Mouse (Mus musculus): ENCODE measurements around the gene Fam178b. TPM values are rescaled to one million over a fixed set of nuclear protein-coding genes. Genes with fewer than 3 reads are reported as not detected.

The Fam178b gene
- polyA plus RNA-seq, 1 experiment from 2014 or later = 0.62 TPM

DNA sequence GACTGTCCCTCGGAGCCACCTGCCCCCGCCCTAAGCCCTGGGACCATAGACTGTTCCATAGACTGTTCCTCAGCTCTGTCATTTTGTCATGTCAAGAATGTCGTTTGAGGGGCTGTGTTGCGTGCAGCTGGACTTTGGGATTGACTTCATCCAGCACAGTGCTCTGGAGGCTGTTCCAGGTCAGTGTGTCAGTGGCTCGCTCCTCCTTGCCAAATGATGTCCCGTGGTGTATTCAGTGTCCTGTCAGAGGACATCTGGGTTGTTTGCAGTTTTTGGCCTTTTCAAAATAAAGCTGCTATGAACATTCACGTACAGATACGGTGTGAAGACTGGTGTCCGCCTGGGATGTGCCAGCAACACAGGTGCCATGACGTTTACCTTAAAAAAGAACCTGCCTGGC is 156.1 kb downstream of the Fam178b start:
- WGBS = 82% methylated on average over 10 of the region's 10 CpGs

DNA sequence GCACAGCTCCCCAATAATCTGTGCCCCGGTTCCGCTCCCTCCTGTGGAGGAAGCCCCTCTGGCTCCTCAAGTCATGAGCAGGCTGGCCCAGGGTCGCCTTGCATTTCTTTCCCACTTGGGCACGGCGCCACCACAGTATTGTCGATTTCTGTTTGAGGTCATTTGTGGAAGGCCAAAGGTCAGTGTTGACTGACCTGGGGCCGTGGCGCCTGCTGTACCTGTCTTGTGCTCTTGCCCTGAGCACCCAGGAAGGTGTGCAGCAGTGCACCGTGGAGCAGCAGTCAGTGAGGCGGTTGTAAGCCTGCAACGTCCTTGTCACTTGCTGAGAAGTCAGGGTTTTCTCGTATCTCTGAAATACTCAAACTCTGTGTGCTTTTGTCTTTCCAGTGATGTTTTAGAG is 157.2 kb downstream of the Fam178b start:
- Histone ChIP-seq H3K9ac (ENCODE audit: low read length) (no peak overlapping the region), H3K36me3 (ENCODE audit: control insufficient read depth, insufficient read depth) (peaks cover 39% of the 10 kb centered on the region), H3K9me3 (replicated peaks; ENCODE audit: control insufficient read depth, low read length) (no peaks in the 10 kb centered on the region), H3K4me1 (ENCODE audit: control insufficient read depth, insufficient read depth, low read length) (peaks cover 37% of the 10 kb centered on the region), H3K27me3 (ENCODE audit: control insufficient read depth, insufficient read depth, low read length) (no peaks in the 10 kb centered on the region), H3K4me2 (ENCODE audit: low read depth, low read length) (no peak overlapping the region), H3K27ac (ENCODE audit: low read length) (no peak overlapping the region), H3K4me3 (ENCODE audit: low read length) (no peak overlapping the region)
- WGBS = 87% methylated on average over 12 of the region's 12 CpGs
- ATAC-seq (replicated peaks; ENCODE audit: extremely low read depth, insufficient read depth, low FRiP score) = no peak

More for the DNA sequence above, 156.1 kb downstream of the Fam178b start:
- Histone ChIP-seq H3K9ac (ENCODE audit: low read length) (no peak overlapping the region), H3K4me2 (ENCODE audit: low read depth, low read length) (no peak overlapping the region), H3K36me3 (ENCODE audit: control insufficient read depth, insufficient read depth) (peaks cover 31% of the 10 kb centered on the region), H3K4me1 (ENCODE audit: control insufficient read depth, insufficient read depth, low read length) (peaks cover 48% of the 10 kb centered on the region), H3K27me3 (ENCODE audit: control insufficient read depth, insufficient read depth, low read length) (no peaks in the 10 kb centered on the region), H3K27ac (ENCODE audit: low read length) (no peak overlapping the region), H3K9me3 (replicated peaks; ENCODE audit: control insufficient read depth, low read length) (no peaks in the 10 kb centered on the region), H3K4me3 (ENCODE audit: low read length) (no peak overlapping the region)
- ATAC-seq (replicated peaks; ENCODE audit: extremely low read depth, insufficient read depth, low FRiP score) = no peak

DNA sequence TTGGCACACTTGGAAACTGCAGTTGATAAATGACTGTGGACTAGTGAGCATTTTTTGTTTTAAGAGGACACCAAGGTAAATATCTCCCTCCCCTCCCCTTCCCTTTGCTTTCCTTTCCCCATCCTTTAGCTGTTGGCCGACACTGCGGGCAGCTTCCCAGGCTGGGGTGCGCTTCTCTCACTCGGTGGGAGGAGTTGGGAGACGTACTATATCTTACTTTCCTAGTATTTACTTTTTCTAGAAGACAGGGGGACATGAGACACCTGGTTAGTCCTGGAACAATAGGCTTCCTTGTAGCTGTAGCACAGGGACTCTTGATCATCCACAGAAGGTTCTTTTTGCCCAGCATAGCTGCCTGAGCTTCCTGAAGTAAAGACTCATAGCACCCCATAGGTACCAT is 158.9 kb downstream of the Fam178b start:
- H3K9ac ChIP-seq (ENCODE audit: low read length) = no peak overlapping the region
- no peak for ATAC-seq (replicated peaks; ENCODE audit: extremely low read depth, insufficient read depth, low FRiP score)
- 73% methylated on average over 5 of the region's 5 CpGs for WGBS
- H3K36me3 ChIP-seq (ENCODE audit: control insufficient read depth, insufficient read depth) = peaks cover 53% of the 10 kb centered on the region
- no peaks in the 10 kb centered on the region for H3K9me3 ChIP-seq (replicated peaks; ENCODE audit: control insufficient read depth, low read length)
- H3K27ac ChIP-seq (ENCODE audit: low read length) = peak overlapping the region; percentile 90
- H3K4me1 ChIP-seq (ENCODE audit: control insufficient read depth, insufficient read depth, low read length) = peaks cover 31% of the 10 kb centered on the region
- no peak overlapping the region for H3K4me2 ChIP-seq (ENCODE audit: low read depth, low read length)
- no peaks in the 10 kb centered on the region for H3K27me3 ChIP-seq (ENCODE audit: control insufficient read depth, insufficient read depth, low read length)
- no peak overlapping the region for H3K4me3 ChIP-seq (ENCODE audit: low read length)

DNA sequence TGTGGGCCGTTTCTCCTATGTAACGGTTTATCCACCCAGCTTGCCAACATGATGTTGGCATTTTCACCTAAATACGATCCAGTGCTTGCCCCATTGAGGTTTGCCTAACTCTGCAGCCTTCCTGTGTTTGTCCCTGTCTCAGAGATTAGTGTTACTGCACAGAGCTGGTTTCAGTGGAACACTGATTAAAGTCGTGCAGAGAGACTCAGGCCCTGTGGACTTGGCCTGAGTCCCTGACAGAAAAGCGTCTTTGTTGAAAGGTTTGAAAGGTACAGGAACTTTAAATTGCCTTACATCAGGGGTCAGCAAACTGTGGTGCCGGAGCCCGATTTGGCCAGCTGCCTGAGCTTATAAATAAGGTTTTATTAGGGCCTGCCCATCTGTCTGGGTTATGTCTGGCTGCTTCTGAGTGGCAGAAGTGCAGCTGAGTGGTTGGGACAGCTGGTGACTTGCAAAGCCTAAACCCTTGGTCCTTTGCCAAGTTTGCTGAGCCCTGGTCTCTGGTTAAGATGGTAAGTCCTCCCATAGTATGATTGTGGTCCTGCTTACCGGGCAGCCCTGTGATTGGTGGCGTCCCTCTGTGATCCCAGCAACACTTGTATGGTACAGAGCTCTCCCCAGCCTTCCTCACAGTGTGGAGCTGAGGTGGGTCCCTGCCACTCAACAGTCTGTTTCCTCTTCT is 159.5 kb downstream of the Fam178b start:
- H3K36me3 ChIP-seq (ENCODE audit: control insufficient read depth, insufficient read depth) = peaks cover 53% of the 10 kb centered on the region

DNA sequence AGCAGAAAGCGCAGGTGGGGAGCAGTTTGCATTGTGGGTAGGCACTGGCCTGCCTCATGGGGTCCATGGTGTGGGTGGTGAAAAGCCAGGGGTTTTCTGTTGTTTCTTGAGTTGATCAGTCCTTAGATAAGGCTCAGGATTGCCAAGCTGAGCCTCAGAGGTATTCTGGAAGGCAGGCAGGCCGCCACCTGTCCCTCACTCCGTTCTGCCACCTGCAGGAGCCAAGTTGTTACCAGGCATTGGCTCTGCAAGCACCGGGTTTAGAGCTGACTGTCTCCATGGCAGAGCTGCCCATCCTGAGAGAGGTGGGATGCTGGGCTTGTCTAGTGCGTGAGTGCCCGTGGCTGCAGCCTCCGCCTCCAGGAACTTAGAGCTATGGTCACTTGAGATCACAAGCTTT is 160.8 kb downstream of the Fam178b start:
- 94% methylated on average over 7 of the region's 7 CpGs for WGBS
- ATAC-seq (replicated peaks; ENCODE audit: extremely low read depth, insufficient read depth, low FRiP score) = no peak
- Histone ChIP-seq H3K27me3 (ENCODE audit: control insufficient read depth, insufficient read depth, low read length) (no peaks in the 10 kb centered on the region), H3K27ac (ENCODE audit: low read length) (peak overlapping the region; percentile 28; the same call in 1 of the 2 replicates), H3K9ac (ENCODE audit: low read length) (no peak overlapping the region), H3K36me3 (ENCODE audit: control insufficient read depth, insufficient read depth) (peaks cover 55% of the 10 kb centered on the region), H3K9me3 (replicated peaks; ENCODE audit: control insufficient read depth, low read length) (no peaks in the 10 kb centered on the region), H3K4me1 (ENCODE audit: control insufficient read depth, insufficient read depth, low read length) (peaks cover 38% of the 10 kb centered on the region), H3K4me3 (ENCODE audit: low read length) (no peak overlapping the region), H3K4me2 (ENCODE audit: low read depth, low read length) (no peak overlapping the region)

More for the DNA sequence above, 159.5 kb downstream of the Fam178b start:
- H3K9me3 ChIP-seq (replicated peaks; ENCODE audit: control insufficient read depth, low read length) = no peaks in the 10 kb centered on the region
- H3K4me1 ChIP-seq (ENCODE audit: control insufficient read depth, insufficient read depth, low read length) = peaks cover 31% of the 10 kb centered on the region
- 40% methylated on average over 9 of the region's 9 CpGs for WGBS
- peak overlapping the region; percentile 90 for H3K27ac ChIP-seq (ENCODE audit: low read length)
- H3K4me3 ChIP-seq (ENCODE audit: low read length) = no peak overlapping the region
- H3K27me3 ChIP-seq (ENCODE audit: control insufficient read depth, insufficient read depth, low read length) = no peaks in the 10 kb centered on the region
- peak overlapping the region; percentile 47; the same call in 1 of the 2 replicates for H3K9ac ChIP-seq (ENCODE audit: low read length)
- H3K4me2 ChIP-seq (ENCODE audit: low read depth, low read length) = peak overlapping the region; percentile 4; the same call in 1 of the 2 replicates
- peak; percentile 82 for ATAC-seq (replicated peaks; ENCODE audit: extremely low read depth, insufficient read depth, low FRiP score)

DNA sequence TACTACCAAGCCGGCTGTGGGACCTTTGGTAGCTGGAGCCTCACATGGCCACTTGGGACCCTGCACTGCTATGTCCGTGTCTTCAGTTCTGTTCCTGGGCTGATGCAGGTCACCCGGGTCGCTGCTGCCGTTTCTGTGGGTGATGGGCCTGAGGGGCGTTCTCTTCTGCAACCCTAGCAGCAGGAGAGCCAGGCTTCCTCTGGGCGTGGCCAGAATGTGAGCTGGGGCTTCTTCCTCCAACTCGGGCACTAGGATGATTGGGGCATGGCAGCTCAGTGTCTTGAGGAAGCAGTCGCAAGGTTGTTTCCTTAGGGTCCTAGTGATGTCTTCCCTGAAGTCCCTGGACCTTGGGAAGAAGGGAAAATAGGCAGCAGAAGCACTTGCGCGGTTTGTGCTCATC is 163.4 kb downstream of the Fam178b start:
- no peak overlapping the region for H3K27ac ChIP-seq (ENCODE audit: low read length)
- H3K9ac ChIP-seq (ENCODE audit: low read length) = no peak overlapping the region
- H3K27me3 ChIP-seq (ENCODE audit: control insufficient read depth, insufficient read depth, low read length) = no peaks in the 10 kb centered on the region
- H3K4me3 ChIP-seq (ENCODE audit: low read length) = no peak overlapping the region
- WGBS = 79% methylated on average over 11 of the region's 11 CpGs
- ATAC-seq (replicated peaks; ENCODE audit: extremely low read depth, insufficient read depth, low FRiP score) = no peak
- peaks cover 46% of the 10 kb centered on the region for H3K4me1 ChIP-seq (ENCODE audit: control insufficient read depth, insufficient read depth, low read length)
- peaks cover 37% of the 10 kb centered on the region for H3K36me3 ChIP-seq (ENCODE audit: control insufficient read depth, insufficient read depth)
- no peaks in the 10 kb centered on the region for H3K9me3 ChIP-seq (replicated peaks; ENCODE audit: control insufficient read depth, low read length)
- H3K4me2 ChIP-seq (ENCODE audit: low read depth, low read length) = no peak overlapping the region

DNA sequence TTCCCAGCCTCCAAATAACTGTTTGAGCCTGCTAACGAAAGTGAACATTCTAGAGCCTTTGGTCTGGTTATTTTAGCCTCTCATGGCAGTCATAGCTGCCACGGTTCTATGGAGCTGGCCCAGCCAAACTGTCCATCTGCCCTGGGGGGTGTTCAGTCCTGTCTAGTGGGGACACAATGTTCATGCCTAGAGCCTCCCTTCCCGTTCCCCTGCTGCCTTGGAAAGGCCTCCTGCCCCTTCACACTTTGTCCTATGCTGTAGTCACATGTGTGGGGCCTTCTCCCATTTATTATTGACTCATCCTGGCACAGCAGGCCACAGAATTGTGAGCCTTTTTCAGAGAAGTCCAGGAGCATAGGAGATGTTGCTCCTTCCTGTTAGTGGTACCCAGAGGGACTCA is 164.7 kb downstream of the Fam178b start:
- no peak overlapping the region for H3K9ac ChIP-seq (ENCODE audit: low read length)
- H3K27me3 ChIP-seq (ENCODE audit: control insufficient read depth, insufficient read depth, low read length) = no peaks in the 10 kb centered on the region
- H3K27ac ChIP-seq (ENCODE audit: low read length) = no peak overlapping the region
- peaks cover 47% of the 10 kb centered on the region for H3K4me1 ChIP-seq (ENCODE audit: control insufficient read depth, insufficient read depth, low read length)
- H3K4me2 ChIP-seq (ENCODE audit: low read depth, low read length) = no peak overlapping the region
- H3K9me3 ChIP-seq (replicated peaks; ENCODE audit: control insufficient read depth, low read length) = no peaks in the 10 kb centered on the region
- H3K36me3 ChIP-seq (ENCODE audit: control insufficient read depth, insufficient read depth) = peaks cover 34% of the 10 kb centered on the region
- no peak overlapping the region for H3K4me3 ChIP-seq (ENCODE audit: low read length)
- ATAC-seq (replicated peaks; ENCODE audit: extremely low read depth, insufficient read depth, low FRiP score) = no peak
- 61% methylated on average over 3 of the region's 3 CpGs for WGBS

DNA sequence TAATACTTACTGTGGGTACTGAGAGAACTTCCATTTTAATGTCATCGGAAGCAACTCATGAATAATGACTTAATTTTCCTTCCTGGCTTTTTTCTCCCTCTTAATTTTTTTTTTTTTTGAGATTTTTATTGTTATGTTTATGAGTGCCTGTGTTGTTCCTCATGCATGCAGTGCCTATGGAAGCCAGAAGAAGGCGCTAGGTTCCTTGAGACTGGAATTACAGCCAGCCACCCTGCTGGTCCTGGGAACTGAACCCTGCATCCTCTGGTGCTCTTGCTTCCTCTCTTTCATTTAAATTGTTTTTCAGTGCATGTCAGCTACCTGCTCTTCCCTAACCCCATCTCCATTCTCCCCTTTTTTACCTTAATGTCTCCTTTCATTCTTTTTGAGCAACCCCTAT is 169.3 kb downstream of the Fam178b start:
- no peak for ATAC-seq (replicated peaks; ENCODE audit: extremely low read depth, insufficient read depth, low FRiP score)
- Histone ChIP-seq H3K27me3 (ENCODE audit: control insufficient read depth, insufficient read depth, low read length) (no peaks in the 10 kb centered on the region), H3K4me1 (ENCODE audit: control insufficient read depth, insufficient read depth, low read length) (peaks cover 38% of the 10 kb centered on the region), H3K27ac (ENCODE audit: low read length) (no peak overlapping the region), H3K4me2 (ENCODE audit: low read depth, low read length) (peak overlapping the region; percentile 97), H3K9ac (ENCODE audit: low read length) (peak overlapping the region; percentile 96), H3K36me3 (ENCODE audit: control insufficient read depth, insufficient read depth) (peaks cover 4% of the 10 kb centered on the region), H3K4me3 (ENCODE audit: low read length) (peak overlapping the region; percentile 85), H3K9me3 (replicated peaks; ENCODE audit: control insufficient read depth, low read length) (no peaks in the 10 kb centered on the region; the same call in 1 of the 2 replicates)
- 58% methylated on average over 2 of the region's 2 CpGs for whole genome bisulfite sequencing

DNA sequence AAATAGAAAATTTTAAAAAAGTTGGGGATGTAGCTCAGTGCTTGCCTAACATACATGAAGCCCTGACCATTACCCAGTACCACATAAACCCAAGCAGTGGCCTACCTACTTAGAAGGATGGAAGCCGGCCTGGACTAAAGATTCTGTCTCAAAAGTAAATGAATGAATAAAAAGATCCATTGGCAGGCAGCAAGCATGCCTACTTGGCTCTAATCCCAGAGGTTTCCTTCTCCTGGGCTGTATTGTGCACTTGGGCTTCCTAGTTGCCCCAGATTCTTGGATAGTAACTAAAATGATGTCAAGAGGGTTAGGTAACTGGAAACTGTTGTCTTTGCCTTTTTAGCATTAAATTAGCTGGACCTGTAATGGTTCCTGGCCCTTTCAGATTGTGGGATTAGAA is 169.7 kb downstream of the Fam178b start:
- 4% methylated on average over 1 of the region's 1 CpGs for WGBS
- peak overlapping the region; percentile 96 for H3K9ac ChIP-seq (ENCODE audit: low read length)
- no peak for ATAC-seq (replicated peaks; ENCODE audit: extremely low read depth, insufficient read depth, low FRiP score)

More for the DNA sequence above, 169.7 kb downstream of the Fam178b start:
- Histone ChIP-seq H3K4me3 (ENCODE audit: low read length) (peak overlapping the region; percentile 85), H3K36me3 (ENCODE audit: control insufficient read depth, insufficient read depth) (peaks cover 4% of the 10 kb centered on the region; the same call in 1 of the 2 replicates), H3K9me3 (replicated peaks; ENCODE audit: control insufficient read depth, low read length) (no peaks in the 10 kb centered on the region; the same call in 1 of the 2 replicates), H3K4me2 (ENCODE audit: low read depth, low read length) (peak overlapping the region; percentile 97), H3K27me3 (ENCODE audit: control insufficient read depth, insufficient read depth, low read length) (no peaks in the 10 kb centered on the region), H3K4me1 (ENCODE audit: control insufficient read depth, insufficient read depth, low read length) (peaks cover 38% of the 10 kb centered on the region), H3K27ac (ENCODE audit: low read length) (peak overlapping the region; percentile 97; the same call in 1 of the 2 replicates)

All from heart, embryonic 16.5 days (tissue).